Mouse (Mus musculus) kidney, adult 11 months (tissue): Measurements from ENCODE around the gene Cacng6.

ENCODE experiments used
- DNase-seq: peaks from one replicate; pipeline ENCODE4 v3.0.0; 2022

The Cacng6 gene

GRCm38 (mm10) chr7:3421297-3421696 lies 2.7 kb upstream of the Cacng6 start:
- no peak for DNase-seq

- DNase-seq = no peak
Measured at GRCm38 (mm10) chr7:3422051-3422450, 1.9 kb upstream of the Cacng6 start.

- no peak for DNase-seq
Measured at GRCm38 (mm10) chr7:3423430-3423829, 565 bp upstream of the Cacng6 start.

- DNase-seq = no peak
Measured at GRCm38 (mm10) chr7:3425141-3425540, 1.1 kb downstream of the Cacng6 start.

- DNase-seq = no peak
Measured at GRCm38 (mm10) chr7:3430161-3430560, 6.2 kb downstream of the Cacng6 start.

- no peak for DNase-seq
Measured at GRCm38 (mm10) chr7:3432066-3432465, 8.1 kb downstream of the Cacng6 start.

- DNase-seq = no peak
Measured at GRCm38 (mm10) chr7:3437941-3438340, 13.9 kb downstream of the Cacng6 start.

- no peak for DNase-seq
Measured at GRCm38 (mm10) chr7:3439984-3440383, 16.0 kb downstream of the Cacng6 start.

GRCm38 (mm10) chr7:3440526-3440925 lies 16.5 kb downstream of the Cacng6 start:
- DNase-seq = no peak

GRCm38 (mm10) chr7:3442476-3443062 lies 18.6 kb downstream of the Cacng6 start:
- DNase-seq = no peak

GRCm38 (mm10) chr7:3444678-3445077 lies 20.7 kb downstream of the Cacng6 start:
- DNase-seq = no peak

GRCm38 (mm10) chr7:3446584-3446983 lies 22.6 kb downstream of the Cacng6 start:
- peak; percentile 5 for DNase-seq

GRCm38 (mm10) chr7:3447026-3447425 lies 23.0 kb downstream of the Cacng6 start:
- DNase-seq = no peak

GRCm38 (mm10) chr7:3448737-3449454 lies 24.9 kb downstream of the Cacng6 start:
- DNase-seq = peak; percentile 22

- DNase-seq = no peak
Measured at GRCm38 (mm10) chr7:3450671-3451070, 26.7 kb downstream of the Cacng6 start.

GRCm38 (mm10) chr7:3451161-3451560 lies 27.2 kb downstream of the Cacng6 start:
- no peak for DNase-seq

- DNase-seq = no peak
Measured at GRCm38 (mm10) chr7:3452821-3453485, 29.0 kb downstream of the Cacng6 start.

- no peak for DNase-seq
Measured at GRCm38 (mm10) chr7:3453486-3454183, 29.6 kb downstream of the Cacng6 start.

- DNase-seq = no peak
Measured at GRCm38 (mm10) chr7:3457111-3457840, 33.3 kb downstream of the Cacng6 start.

GRCm38 (mm10) chr7:3457841-3458217 lies 33.8 kb downstream of the Cacng6 start:
- DNase-seq = no peak

GRCm38 (mm10) chr7:3460261-3460660 lies 36.3 kb downstream of the Cacng6 start:
- no peak for DNase-seq

- no peak for DNase-seq
Measured at GRCm38 (mm10) chr7:3463306-3463705, 39.3 kb downstream of the Cacng6 start.

- DNase-seq = no peak
Measured at GRCm38 (mm10) chr7:3468614-3469013, 44.6 kb downstream of the Cacng6 start.
